Mouse (Mus musculus) intestine, postnatal 0 days (tissue): ENCODE measurements around the gene Gm5129. TPM values are rescaled to one million over a fixed set of nuclear protein-coding genes. Genes with fewer than 3 reads are reported as not detected.

ENCODE experiments used
- ATAC-seq: fragments of 200-750 bp; cut with Nextera tagmentation; 2 replicates; pipeline ENCODE4 v1.8.0; 2017; ENCODE audit warnings: mild to moderate bottlenecking, moderate TSS enrichment, moderate library complexity
- H3K27ac ChIP-seq: fragments of 300-500 bp; sonication (generic); 2 replicates; pipeline ENCODE4 v1.5.1; 2014; ENCODE audit warnings: mild to moderate bottlenecking, low read depth, low read length, moderate library complexity
- H3K27me3 ChIP-seq: fragments of 300-500 bp; sonication (generic); replicated peaks from 2 replicates; pipeline ENCODE4 v1.6.1; 2014; ENCODE audit warnings: low read length, mixed read lengths; ENCODE audit not compliant: control insufficient read depth, insufficient read depth
- H3K36me3 ChIP-seq: fragments of 300-500 bp; sonication (generic); 2 replicates; pipeline ENCODE4 v1.6.1; 2014; ENCODE audit warnings: mild to moderate bottlenecking, moderate library complexity; ENCODE audit not compliant: control insufficient read depth, insufficient read depth
- H3K4me1 ChIP-seq: fragments of 300-500 bp; sonication (generic); replicated peaks from 2 replicates; pipeline ENCODE4 v1.6.1; 2014; ENCODE audit warnings: antibody characterized with exemption, low read length, mixed read lengths; ENCODE audit not compliant: control insufficient read depth, insufficient read depth
- H3K4me2 ChIP-seq: fragments of 300-500 bp; sonication (generic); replicated peaks from 2 replicates; pipeline ENCODE4 v1.6.1; 2014; ENCODE audit warnings: low read depth, mild to moderate bottlenecking, moderate library complexity
- H3K4me3 ChIP-seq: fragments of 300-500 bp; sonication (generic); 2 replicates; pipeline ENCODE4 v1.5.1; 2014; ENCODE audit warnings: low read depth, low read length
- H3K9ac ChIP-seq: fragments of 300-500 bp; sonication (generic); 2 replicates; pipeline ENCODE4 v1.6.1; 2014; ENCODE audit warnings: mild to moderate bottlenecking, low read depth, low read length
- H3K9me3 ChIP-seq: fragments of 300-500 bp; sonication (generic); 2 replicates; pipeline ENCODE4 v1.6.1; 2016; ENCODE audit warnings: mixed run types; ENCODE audit not compliant: control insufficient read depth
- CTCF ChIP-seq: sonication (generic); IDR thresholded peaks from 2 replicates; pipeline ENCODE4 v1.5.1; 2016; ENCODE audit warnings: low read depth, mild to moderate bottlenecking, control low read depth, antibody characterized with exemption, moderate library complexity
- WGBS: fragments of 180-500 bp; shearing (Covaris S2); extraction: QIAGEN DNeasy Blood & Tissue Kit; methylation state at CpG from one replicate; pipeline ENCODE4 v1.1.7; 2014; 5-methylcytosine and 5-hydroxymethylcytosine counted together
- polyA plus RNA-seq: library from polyadenylated mRNA; unstranded; fragments of >200 nt; fragmentation: Nextera tagmentation; extraction: Ambion mirVana; gene quantifications from 2 replicates; pipeline ENCODE4 v1.2.1, GENCODE M21; 2015

The Gm5129 gene
- polyA plus RNA-seq, 1 experiment from 2014 or later = not detected

DNA sequence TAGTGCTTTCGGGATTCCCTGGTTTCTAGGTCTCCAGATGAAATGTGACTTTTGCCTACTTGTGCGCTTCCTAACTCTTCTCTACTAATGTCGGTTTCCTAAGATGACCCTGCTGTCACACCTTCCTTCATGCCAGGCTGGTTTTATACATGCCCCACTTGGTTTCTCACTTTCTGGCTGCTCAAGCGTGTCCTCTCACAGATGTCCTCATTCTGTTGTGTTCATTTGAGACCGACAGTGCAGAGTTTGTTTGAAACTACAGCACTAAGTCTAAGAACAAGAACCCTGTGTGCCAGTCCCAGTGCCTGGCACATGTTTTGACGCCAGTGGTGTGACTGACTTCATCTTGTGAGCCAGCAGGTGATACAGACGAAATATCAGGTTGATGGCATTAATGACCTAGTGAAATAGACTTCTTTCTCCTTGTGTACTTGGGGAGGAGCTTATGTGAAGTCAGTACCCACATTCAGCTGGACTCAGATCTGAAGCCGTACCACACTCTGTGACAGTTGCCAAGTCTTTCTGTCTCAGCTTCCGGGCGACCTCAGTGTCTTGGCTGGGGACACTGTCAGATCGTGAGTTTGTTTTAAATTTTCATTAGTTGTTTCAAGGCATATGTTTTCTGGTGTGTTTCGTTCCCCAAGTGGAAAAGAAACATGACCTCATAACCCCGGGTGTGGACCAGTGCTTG, 37.9 kb upstream of the Gm5129 start:
- H3K27ac ChIP-seq = no peak overlapping the region

DNA sequence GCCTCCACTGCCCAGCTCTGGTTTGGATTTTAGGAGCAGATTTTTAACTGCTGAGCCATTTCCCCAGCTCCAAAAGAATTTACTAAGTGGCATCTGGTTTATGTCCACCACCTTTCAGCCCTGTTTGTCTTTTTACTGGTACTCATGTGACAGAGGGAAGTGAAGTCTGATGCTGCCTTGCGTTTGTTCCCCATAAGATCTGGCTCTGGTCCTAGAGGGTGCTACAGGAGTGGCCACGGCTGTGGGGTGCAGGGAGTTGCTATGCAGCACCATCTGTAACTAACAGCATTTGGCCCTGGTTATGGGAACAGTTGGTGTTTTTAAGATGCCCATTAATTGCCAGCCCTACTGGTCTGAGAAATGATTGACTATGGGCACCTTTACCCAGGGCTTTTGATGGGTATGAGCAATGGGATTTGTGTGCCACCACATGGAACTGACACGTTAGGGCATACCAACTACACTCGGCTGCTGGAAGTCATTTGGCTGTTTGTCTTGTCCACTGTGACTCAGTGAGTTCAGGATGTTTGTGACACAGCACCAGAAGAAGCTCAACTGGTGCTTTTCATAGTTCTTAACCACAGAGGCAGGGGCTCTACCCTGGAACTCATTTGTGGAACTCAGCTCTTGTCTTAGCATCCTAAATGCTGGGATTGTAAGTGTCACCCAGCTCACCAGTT, 37.1 kb upstream of the Gm5129 start:
- Histone ChIP-seq H3K36me3 (peaks cover 59% of the 10 kb centered on the region), H3K9ac (no peak overlapping the region), H3K4me2 (no peak overlapping the region), H3K9me3 (no peaks in the 10 kb centered on the region), H3K27me3 (no peaks in the 10 kb centered on the region), H3K4me3 (no peak overlapping the region), H3K4me1 (no peaks in the 10 kb centered on the region), H3K27ac (no peak overlapping the region)
- WGBS = 66% methylated on average over 4 of the region's 4 CpGs
- no peak for TF ChIP-seq CTCF
- no peak for ATAC-seq

More for the DNA sequence above, 37.9 kb upstream of the Gm5129 start:
- no peak for ATAC-seq
- Histone ChIP-seq H3K4me2 (no peak overlapping the region), H3K9me3 (no peaks in the 10 kb centered on the region), H3K27me3 (no peaks in the 10 kb centered on the region), H3K36me3 (peaks cover 57% of the 10 kb centered on the region), H3K4me1 (no peaks in the 10 kb centered on the region), H3K9ac (no peak overlapping the region), H3K4me3 (no peak overlapping the region)
- WGBS = 93% methylated on average over 13 of the region's 13 CpGs
- TF ChIP-seq CTCF = no peak

GRCm38 (mm10) chr5:29772038-29772437, 36.3 kb upstream of the Gm5129 start:
- ATAC-seq = no peak
- H3K27ac ChIP-seq = no peak overlapping the region
- no peaks in the 10 kb centered on the region for H3K4me1 ChIP-seq
- no peak overlapping the region for H3K9ac ChIP-seq
- H3K36me3 ChIP-seq = peaks cover 60% of the 10 kb centered on the region
- WGBS = 55% methylated on average over 2 of the region's 2 CpGs
- no peak overlapping the region for H3K4me2 ChIP-seq
- no peaks in the 10 kb centered on the region for H3K27me3 ChIP-seq
- H3K4me3 ChIP-seq = no peak overlapping the region
- H3K9me3 ChIP-seq = no peaks in the 10 kb centered on the region
- no peak for TF ChIP-seq CTCF

- no peak overlapping the region for H3K4me3 ChIP-seq
- 83% methylated on average over 1 of the region's 1 CpGs for WGBS
- H3K9me3 ChIP-seq = no peaks in the 10 kb centered on the region
- H3K36me3 ChIP-seq = peaks cover 56% of the 10 kb centered on the region
- ATAC-seq = no peak
- no peak overlapping the region for H3K4me2 ChIP-seq
- no peaks in the 10 kb centered on the region for H3K27me3 ChIP-seq
- TF ChIP-seq CTCF = peak; percentile 66
- no peak overlapping the region for H3K9ac ChIP-seq
- H3K4me1 ChIP-seq = no peaks in the 10 kb centered on the region
- no peak overlapping the region for H3K27ac ChIP-seq
Measured at GRCm38 (mm10) chr5:29770935-29771334, 35.2 kb upstream of the Gm5129 start.

- Histone ChIP-seq H3K4me3 (no peak overlapping the region), H3K4me1 (no peaks in the 10 kb centered on the region), H3K27me3 (no peaks in the 10 kb centered on the region), H3K9me3 (no peaks in the 10 kb centered on the region), H3K36me3 (peaks cover 55% of the 10 kb centered on the region), H3K27ac (no peak overlapping the region), H3K9ac (no peak overlapping the region), H3K4me2 (no peak overlapping the region)
- no peak for TF ChIP-seq CTCF
- 84% methylated on average over 5 of the region's 5 CpGs for WGBS
- ATAC-seq = no peak
Measured at GRCm38 (mm10) chr5:29759318-29759717, 23.6 kb upstream of the Gm5129 start.

GRCm38 (mm10) chr5:29752894-29753293, 17.2 kb upstream of the Gm5129 start:
- Histone ChIP-seq H3K36me3 (peaks cover 71% of the 10 kb centered on the region), H3K4me1 (no peaks in the 10 kb centered on the region), H3K9me3 (no peaks in the 10 kb centered on the region), H3K4me3 (no peak overlapping the region), H3K27ac (no peak overlapping the region), H3K4me2 (no peak overlapping the region), H3K9ac (no peak overlapping the region), H3K27me3 (no peaks in the 10 kb centered on the region)
- no peak for ATAC-seq
- no peak for TF ChIP-seq CTCF
